Mouse (Mus musculus) spleen, postnatal 10 days (tissue): Measurements from ENCODE around the gene Nat8f2.

Source experiments
- DNase-seq, 2 experiments: peaks; one replicate each; pipeline ENCODE4 v3.0.0; 2021 to 2022; ENCODE audit warnings: low spot score in 2 of 2

Nat8f2 gene

DNA sequence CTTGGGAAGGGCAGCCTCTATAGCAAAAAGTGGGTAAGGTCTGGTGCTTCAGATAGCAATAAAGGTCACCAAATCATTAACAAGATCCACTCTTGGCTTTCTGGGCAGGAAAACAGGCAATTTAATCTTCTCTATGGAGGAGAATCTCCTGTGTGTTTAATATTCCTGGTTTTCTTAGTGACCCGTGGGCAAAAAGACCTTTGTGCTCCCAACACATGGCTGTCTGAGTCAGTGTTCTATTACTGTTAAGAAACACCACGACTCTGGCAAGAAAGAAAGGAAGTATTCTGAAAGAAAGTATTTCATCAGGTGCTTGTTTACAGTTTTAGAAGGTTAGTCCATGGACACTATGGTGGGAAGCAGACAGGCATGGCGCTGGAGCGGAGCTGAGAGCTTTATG lies 46.7 kb downstream of the Nat8f2 start:
- no peak for DNase-seq

DNA sequence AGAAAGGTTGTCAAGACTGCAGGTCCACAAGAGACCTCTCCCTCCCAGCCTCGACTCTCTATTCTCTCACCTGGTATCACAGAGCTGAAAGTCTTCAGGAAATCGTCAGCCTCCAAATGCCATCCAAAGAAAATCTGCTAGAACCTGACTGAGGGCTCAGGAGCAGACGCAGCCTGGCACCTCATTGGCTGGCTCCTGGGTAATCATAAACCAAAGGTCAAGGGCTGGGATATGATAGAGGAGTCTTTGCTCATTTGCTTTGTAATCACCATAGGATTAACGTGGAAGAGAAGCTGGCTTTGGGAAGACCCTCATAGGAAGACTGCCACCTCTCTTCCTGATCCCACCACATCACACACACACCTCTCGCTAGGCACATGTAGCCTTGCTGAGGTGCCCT lies 48.1 kb downstream of the Nat8f2 start, which contains the start of the genes Nat8f6 and Nat8f5:
TSS of gene Nat8f6 (minus strand) at position 118 of the 400 bp plus-strand sequence.
TSS of gene Nat8f5 (minus strand) at position 136 of the 400 bp plus-strand sequence.
- DNase-seq: no peak

DNA sequence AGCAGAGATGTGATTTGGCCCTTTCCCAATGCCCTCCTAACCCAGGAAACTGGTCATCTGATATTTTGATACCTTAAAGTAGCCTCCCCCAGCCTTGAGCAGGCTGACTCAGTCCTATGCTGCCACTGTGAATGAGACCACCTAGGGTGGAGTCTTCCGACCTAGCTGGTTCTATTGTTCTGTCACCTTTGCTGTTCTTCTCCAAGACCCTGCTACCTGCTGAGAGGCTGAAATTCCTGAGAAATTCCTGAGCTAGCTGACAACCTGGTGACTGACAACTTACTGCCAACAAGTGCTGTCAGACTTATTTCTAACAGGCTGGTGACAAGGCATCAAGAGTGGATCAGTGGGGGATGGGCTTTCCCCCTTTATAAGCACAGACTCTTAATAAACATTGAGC lies 50.6 kb downstream of the Nat8f2 start:
- DNase-seq: no peak
